Mouse (Mus musculus) small intestine, adult 2 months (tissue): Measurements from ENCODE around the gene 5730596B20Rik. TPM values are rescaled to one million over a fixed set of nuclear protein-coding genes. Genes with fewer than 3 reads are reported as not detected.

Experiments used
- H3K27ac ChIP-seq: fragments of 200-500 bp; 2 replicates; pipeline ENCODE4 v1.5.1; 2012; ENCODE audit warnings: low read depth, low read length, control low read depth, inconsistent platforms; ENCODE audit not compliant: insufficient read depth
- H3K27me3 ChIP-seq: fragments of 200-500 bp; 2 replicates; pipeline ENCODE4 v1.6.1; 2012; ENCODE audit warnings: mild to moderate bottlenecking, moderate library complexity, low read length, inconsistent platforms; ENCODE audit not compliant: control insufficient read depth, insufficient read depth
- H3K36me3 ChIP-seq: fragments of 200-500 bp; 2 replicates; pipeline ENCODE4 v1.6.1; 2012; ENCODE audit warnings: mild to moderate bottlenecking, low read length, control low read depth, inconsistent platforms; ENCODE audit not compliant: control insufficient read depth, insufficient read depth
- H3K4me1 ChIP-seq: fragments of 200-500 bp; 2 replicates; pipeline ENCODE4 v1.6.1; 2012; ENCODE audit warnings: low read length, inconsistent platforms, mixed read lengths; ENCODE audit not compliant: control insufficient read depth, insufficient read depth, insufficient read length
- H3K4me3 ChIP-seq: fragments of 200-500 bp; 2 replicates; pipeline ENCODE4 v1.5.1; 2012; ENCODE audit warnings: low read depth, mild to moderate bottlenecking, control low read depth, inconsistent platforms, low read length, moderate library complexity
- CTCF ChIP-seq: fragments of 200-500 bp; IDR thresholded peaks from 2 replicates; pipeline ENCODE4 v1.5.1; 2012; ENCODE audit warnings: low read depth, mild to moderate bottlenecking, control low read depth, inconsistent platforms, low read length, moderate library complexity, mixed read lengths; ENCODE audit not compliant: insufficient replicate concordance, insufficient read length; ENCODE audit errors: extremely low read depth
- POLR2A ChIP-seq: fragments of 200-500 bp; IDR thresholded peaks from 2 replicates; pipeline ENCODE4 v1.6.1; 2012; ENCODE audit warnings: low read depth, mild to moderate bottlenecking, control low read depth, inconsistent platforms, low read length, moderate library complexity
- WGBS: fragments of 180-500 bp; shearing (Covaris S2); methylation state at CpG from one replicate; pipeline ENCODE4 v1.1.7; 2018; 5-methylcytosine and 5-hydroxymethylcytosine counted together
- polyA plus RNA-seq: library from polyadenylated mRNA; depleted of rRNA; stranded (reverse); fragments of >200 nt; gene quantifications from 2 replicates; pipeline ENCODE4 v1.2.3, GENCODE M21; 2012

The 5730596B20Rik gene
- polyA plus RNA-seq, 1 experiment: not detected

GRCm38 (mm10) chr6:52158276-52159051, 18.8 kb upstream of the 5730596B20Rik start, which contains the start of gene Hoxa1:
Hoxa1 (minus strand) TSS chr6:52158317.
- Histone ChIP-seq H3K4me1 (peaks cover 5% of the 10 kb centered on the region; the same call in 1 of the 2 replicates), H3K4me3 (peak within 1 kb of the TSS; percentile 79), H3K27me3 (peaks cover 33% of the 10 kb centered on the region), H3K27ac (peak within 1 kb of the TSS; percentile 66), H3K36me3 (no peaks in the 10 kb centered on the region)
- TF ChIP-seq CTCF (no peak), POLR2A (no peak)
- WGBS: under 1% methylated on average over 55 of the region's 55 CpGs

- H3K27me3 ChIP-seq: peaks cover 40% of the 10 kb centered on the region
- no peaks in the 10 kb centered on the region for H3K36me3 ChIP-seq
- TF ChIP-seq CTCF: no peak
- TF ChIP-seq POLR2A: no peak
- WGBS: 33% methylated on average over 12 of the region's 12 CpGs
- H3K27ac ChIP-seq: peak overlapping the region; percentile 66
- H3K4me3 ChIP-seq: peak overlapping the region; percentile 79
- H3K4me1 ChIP-seq: peaks cover 5% of the 10 kb centered on the region; the same call in 1 of the 2 replicates
Measured at GRCm38 (mm10) chr6:52159164-52159761, 18.0 kb upstream of the 5730596B20Rik start.

- WGBS: 30% methylated on average over 9 of the region's 9 CpGs
Measured at GRCm38 (mm10) chr6:52159979-52160378, 17.3 kb upstream of the 5730596B20Rik start.

GRCm38 (mm10) chr6:52160511-52161335, 16.6 kb upstream of the 5730596B20Rik start:
- no peaks in the 10 kb centered on the region for H3K36me3 ChIP-seq
- H3K4me1 ChIP-seq: peaks cover 5% of the 10 kb centered on the region
- H3K27ac ChIP-seq: peak overlapping the region; percentile 69
- peak overlapping the region; percentile 35 for H3K4me3 ChIP-seq
- TF ChIP-seq POLR2A: no peak
- TF ChIP-seq CTCF: no peak
- 7% methylated on average over 30 of the region's 30 CpGs for WGBS
- H3K27me3 ChIP-seq: peaks cover 43% of the 10 kb centered on the region

More at GRCm38 (mm10) chr6:52159979-52160378, 17.3 kb upstream of the 5730596B20Rik start:
- Histone ChIP-seq H3K36me3 (no peaks in the 10 kb centered on the region), H3K4me1 (peaks cover 5% of the 10 kb centered on the region), H3K27me3 (peaks cover 42% of the 10 kb centered on the region), H3K27ac (no peak overlapping the region), H3K4me3 (no peak overlapping the region)
- TF ChIP-seq POLR2A: no peak

GRCm38 (mm10) chr6:52161336-52162092, 15.8 kb upstream of the 5730596B20Rik start:
- peaks cover 5% of the 10 kb centered on the region for H3K4me1 ChIP-seq
- H3K27ac ChIP-seq: peak overlapping the region; percentile 7; the same call in 1 of the 2 replicates
- peak overlapping the region; percentile 31; the same call in 1 of the 2 replicates for H3K4me3 ChIP-seq
- 37% methylated on average over 8 of the region's 8 CpGs for WGBS
- no peak for TF ChIP-seq POLR2A
- TF ChIP-seq CTCF: no peak
- peaks cover 46% of the 10 kb centered on the region for H3K27me3 ChIP-seq
- H3K36me3 ChIP-seq: no peaks in the 10 kb centered on the region

GRCm38 (mm10) chr6:52162093-52162380, 15.3 kb upstream of the 5730596B20Rik start:
- 61% methylated on average over 1 of the region's 1 CpGs for WGBS
- H3K27ac ChIP-seq: peak overlapping the region; percentile 7; the same call in 1 of the 2 replicates
- H3K27me3 ChIP-seq: peaks cover 46% of the 10 kb centered on the region
- TF ChIP-seq CTCF: no peak
- no peak for TF ChIP-seq POLR2A
- no peak overlapping the region for H3K4me3 ChIP-seq
- H3K36me3 ChIP-seq: no peaks in the 10 kb centered on the region
- H3K4me1 ChIP-seq: peaks cover 5% of the 10 kb centered on the region
